ENCODE assay signal across 16 mouse cellular contexts in genomic region chr2:141394806-141395205, GRCm38 (mm10).
DNase-seq lines count a peak whose midpoint lies in the region; ATAC-seq lines count a peak whose summit lies in the region.
"Had no signal": no experiment of that assay in that cellular context is flagged by ENCODE, and none has a peak within 500 bp of the region (broad histone marks: within the 10 kb centered on the region; RNA-seq: fewer than 3 reads in every experiment).

No protein-coding gene starts in this region.

- no peak overlapping the region for H3K4me3 ChIP-seq in embryonic facial prominence, embryonic 14.5 days (ENCODE audit: low read depth, low read length)
- H3K4me3 ChIP-seq in embryonic facial prominence, embryonic 10.5 days: no peak overlapping the region
- no peak overlapping the region for H3K4me3 ChIP-seq in kidney, embryonic 15.5 days (replicated peaks)
- H3K4me3 ChIP-seq in hindbrain, embryonic 16.5 days (ENCODE audit: low read length): no peak overlapping the region
- H3K4me3 ChIP-seq: embryonic facial prominence, embryonic 15.5 days; heart, embryonic 15.5 days; limb, embryonic 10.5 days had no signal

- ATAC-seq in embryonic facial prominence, embryonic 14.5 days (ENCODE audit: low read depth): no peak
- ATAC-seq in kidney, embryonic 15.5 days (replicated peaks; ENCODE audit: low FRiP score): no peak
- ATAC-seq in hindbrain, embryonic 16.5 days: no peak
- ATAC-seq: forebrain, embryonic 14.5 days had no signal

- WGBS in embryonic facial prominence, embryonic 14.5 days: 62% methylated on average over 1 of the region's 1 CpGs
- WGBS in embryonic facial prominence, embryonic 10.5 days: 52% methylated on average over 1 of the region's 1 CpGs
- WGBS in kidney, embryonic 15.5 days: 67% methylated on average over 1 of the region's 1 CpGs
- 74% methylated on average over 1 of the region's 1 CpGs for WGBS in hindbrain, embryonic 16.5 days

- H3K4me1 ChIP-seq in embryonic facial prominence, embryonic 14.5 days (ENCODE audit: control insufficient read depth, insufficient read depth, low read length): no peaks in the 10 kb centered on the region
- H3K4me1 ChIP-seq in embryonic facial prominence, embryonic 10.5 days: no peaks in the 10 kb centered on the region
- H3K4me1 ChIP-seq in kidney, embryonic 15.5 days: no peaks in the 10 kb centered on the region
- H3K4me1 ChIP-seq in hindbrain, embryonic 16.5 days (ENCODE audit: control insufficient read depth, insufficient read depth, low read depth, low read length): no peaks in the 10 kb centered on the region
- H3K4me1 ChIP-seq: embryonic facial prominence, embryonic 15.5 days had no signal

- H3K36me3 ChIP-seq in embryonic facial prominence, embryonic 14.5 days (ENCODE audit: control insufficient read depth, insufficient read depth, low read length): no peaks in the 10 kb centered on the region
- no peaks in the 10 kb centered on the region for H3K36me3 ChIP-seq in embryonic facial prominence, embryonic 10.5 days (replicated peaks)
- H3K36me3 ChIP-seq in kidney, embryonic 15.5 days: no peaks in the 10 kb centered on the region
- H3K36me3 ChIP-seq in hindbrain, embryonic 16.5 days (ENCODE audit: control insufficient read depth, insufficient read depth, low read length): no peaks in the 10 kb centered on the region
- H3K36me3 ChIP-seq: embryonic facial prominence, embryonic 15.5 days; heart, embryonic 15.5 days; limb, embryonic 10.5 days had no signal

- no peaks in the 10 kb centered on the region for H3K27me3 ChIP-seq in embryonic facial prominence, embryonic 14.5 days (replicated peaks; ENCODE audit: control insufficient read depth, insufficient read depth, low read length)
- H3K27me3 ChIP-seq in embryonic facial prominence, embryonic 10.5 days (replicated peaks; ENCODE audit: low read depth, poor library complexity, severe bottlenecking): no peaks in the 10 kb centered on the region
- no peaks in the 10 kb centered on the region for H3K27me3 ChIP-seq in kidney, embryonic 15.5 days
- no peaks in the 10 kb centered on the region for H3K27me3 ChIP-seq in hindbrain, embryonic 16.5 days (replicated peaks; ENCODE audit: control insufficient read depth, insufficient read depth, low read length)
- H3K27me3 ChIP-seq: embryonic facial prominence, embryonic 15.5 days; heart, embryonic 15.5 days had no signal

- H3K9me3 ChIP-seq in embryonic facial prominence, embryonic 14.5 days (ENCODE audit: control insufficient read depth, low read length): no peaks in the 10 kb centered on the region
- H3K9me3 ChIP-seq in embryonic facial prominence, embryonic 10.5 days: no peaks in the 10 kb centered on the region
- H3K9me3 ChIP-seq in kidney, embryonic 15.5 days (replicated peaks): no peaks in the 10 kb centered on the region
- H3K9me3 ChIP-seq in hindbrain, embryonic 16.5 days (ENCODE audit: control insufficient read depth, low read length): no peaks in the 10 kb centered on the region
- H3K9me3 ChIP-seq: embryonic facial prominence, embryonic 15.5 days; heart, embryonic 15.5 days; limb, embryonic 10.5 days had no signal

- DNase-seq in embryonic facial prominence, embryonic 14.5 days (ENCODE audit: low spot score): peak; percentile 16
- no peak for DNase-seq in embryonic facial prominence, embryonic 10.5 days (ENCODE audit: low spot score)
- peak; percentile 23 for DNase-seq in kidney, postnatal 10 days
- DNase-seq in Muller cell, postnatal 12 days (ENCODE audit: inconsistent ontology term): peak; percentile 7
- peak; percentile 19 to 25 for DNase-seq in kidney, postnatal 36 days
- DNase-seq in thymus, postnatal 14 days: no peak
- DNase-seq: cerebellum, adult 8-10 months; gastrocnemius, postnatal 14 days had no signal

- H3K9ac ChIP-seq in embryonic facial prominence, embryonic 14.5 days (ENCODE audit: low read depth, low read length): no peak overlapping the region
- no peak overlapping the region for H3K9ac ChIP-seq in kidney, embryonic 15.5 days
- no peak overlapping the region for H3K9ac ChIP-seq in hindbrain, embryonic 16.5 days (ENCODE audit: low read depth, low read length)
- H3K9ac ChIP-seq: embryonic facial prominence, embryonic 15.5 days; heart, embryonic 15.5 days; hindbrain, embryonic 14.5 days had no signal

- no peak overlapping the region for H3K4me2 ChIP-seq in embryonic facial prominence, embryonic 14.5 days (ENCODE audit: low read depth, low read length)
- H3K4me2 ChIP-seq in kidney, embryonic 15.5 days: no peak overlapping the region
- H3K4me2 ChIP-seq in hindbrain, embryonic 16.5 days (ENCODE audit: low read length): no peak overlapping the region
- H3K4me2 ChIP-seq: embryonic facial prominence, embryonic 15.5 days; heart, embryonic 15.5 days; hindbrain, embryonic 14.5 days; midbrain, embryonic 11.5 days had no signal

- no peak overlapping the region for H3K27ac ChIP-seq in embryonic facial prominence, embryonic 14.5 days (replicated peaks; ENCODE audit: low read depth, low read length)
- H3K27ac ChIP-seq in embryonic facial prominence, embryonic 10.5 days (replicated peaks): no peak overlapping the region
- no peak overlapping the region for H3K27ac ChIP-seq in kidney, embryonic 15.5 days
- H3K27ac ChIP-seq in hindbrain, embryonic 16.5 days (ENCODE audit: low read depth, low read length): no peak overlapping the region
- H3K27ac ChIP-seq: embryonic facial prominence, embryonic 15.5 days; heart, embryonic 15.5 days; hindbrain, embryonic 14.5 days; limb, embryonic 10.5 days had no signal

Comparison
In these comparisons a context has a peak if more than half of its experiments do, and no peak if none do; other contexts are left out.
1. DNase-seq: peak in embryonic facial prominence, embryonic 14.5 days (single experiment), kidney, postnatal 10 days (single experiment), Muller cell, postnatal 12 days (single experiment) and kidney, postnatal 36 days (2 of 2); none in embryonic facial prominence, embryonic 10.5 days (single experiment) and thymus, postnatal 14 days (single experiment).